Mouse (Mus musculus) lung, adult 2 months (tissue): ENCODE data around the gene Tuba1a. TPM values are rescaled to one million over a fixed set of nuclear protein-coding genes. Genes with fewer than 3 reads are reported as not detected.
"Not testable (repeated sequence)": the region's sequence is repeated elsewhere in the genome, so short reads cannot be mapped to it uniquely, and the experiment has no call there.

Source experiments
- DNase-seq: peaks from one replicate; pipeline ENCODE4 v3.0.0; 2022
- H3K4me1 ChIP-seq: fragments of 200-500 bp; 2 replicates; pipeline ENCODE4 v1.6.1; 2011; ENCODE audit warnings: low read length; ENCODE audit not compliant: control insufficient read depth, insufficient read depth
- H3K4me3 ChIP-seq: fragments of 200-500 bp; replicated peaks from 2 replicates; pipeline ENCODE3; 2011; ENCODE audit warnings: low read depth, mild to moderate bottlenecking, control low read depth, low read length; ENCODE audit errors: extremely low read depth
- CTCF ChIP-seq: fragments of 200-500 bp; IDR thresholded peaks from 2 replicates; pipeline ENCODE4 v1.5.1; 2011; ENCODE audit warnings: mild to moderate bottlenecking, low read length, control low read depth; ENCODE audit not compliant: insufficient read depth
- POLR2A ChIP-seq: fragments of 200-500 bp; IDR thresholded peaks from 2 replicates; pipeline ENCODE4 v1.6.1; 2011; ENCODE audit warnings: low read depth, mild to moderate bottlenecking, control low read depth, low read length, borderline replicate concordance; ENCODE audit errors: extremely low read depth
- WGBS: fragments of 180-500 bp; shearing (Covaris S2); methylation state at CpG from one replicate; pipeline ENCODE4 v1.1.7; 2018; 5-methylcytosine and 5-hydroxymethylcytosine counted together
- polyA plus RNA-seq: library from polyadenylated mRNA; depleted of rRNA; stranded (reverse); fragments of >200 nt; gene quantifications from 2 replicates; pipeline ENCODE4 v1.2.3, GENCODE M21; 2012

Tuba1a gene
- polyA plus RNA-seq, 1 experiment = 959 TPM

DNA sequence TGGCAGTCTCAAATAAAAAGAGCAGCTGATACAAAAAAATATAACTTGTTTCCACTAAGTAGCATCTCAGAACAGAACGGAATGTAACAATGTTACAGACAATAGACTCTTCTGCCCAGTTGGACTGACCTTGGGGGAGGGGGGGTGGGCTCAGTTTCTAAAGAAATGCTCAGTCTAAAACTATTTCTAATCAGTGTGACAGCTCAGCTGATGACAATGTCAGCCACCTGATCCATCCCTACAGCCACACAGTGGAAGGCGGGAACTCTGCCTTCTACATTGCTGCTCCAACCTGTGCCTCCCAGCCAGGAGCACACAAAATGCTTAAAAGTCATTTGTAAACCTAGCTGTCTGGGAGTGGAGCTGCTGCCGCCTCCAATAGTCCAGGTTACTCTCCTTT, 5.6 kb downstream of the Tuba1a start:
- no peak for DNase-seq
- WGBS = 55% methylated on average over 3 of the region's 3 CpGs
- no peak overlapping the region for H3K4me3 ChIP-seq
- TF ChIP-seq CTCF = no peak
- no peak for TF ChIP-seq POLR2A
- peaks cover 3% of the 10 kb centered on the region for H3K4me1 ChIP-seq

DNA sequence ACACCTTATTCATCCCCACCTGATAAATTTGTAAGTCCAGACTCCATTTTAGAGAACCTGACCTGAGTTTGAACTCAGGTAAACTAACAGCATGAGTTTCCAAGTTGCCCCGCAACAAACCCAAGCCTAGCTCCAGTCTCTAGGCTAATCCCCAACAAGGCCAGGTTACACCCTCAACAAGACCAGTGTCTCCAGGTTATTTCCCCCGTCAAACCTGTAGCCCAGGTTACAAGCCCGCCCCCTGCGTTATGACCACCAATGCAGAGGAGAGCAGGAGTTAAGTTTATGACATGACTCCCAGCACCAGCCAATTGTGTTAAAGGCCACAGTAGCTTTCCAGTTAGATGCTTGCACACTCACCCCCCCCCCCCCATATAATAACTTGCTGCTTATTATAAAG, 10.4 kb downstream of the Tuba1a start:
- DNase-seq = no peak
- 78% methylated on average over 4 of the region's 4 CpGs for WGBS
- no peak overlapping the region for H3K4me3 ChIP-seq
- no peak for TF ChIP-seq POLR2A
- no peak for TF ChIP-seq CTCF
- H3K4me1 ChIP-seq = no peaks in the 10 kb centered on the region

DNA sequence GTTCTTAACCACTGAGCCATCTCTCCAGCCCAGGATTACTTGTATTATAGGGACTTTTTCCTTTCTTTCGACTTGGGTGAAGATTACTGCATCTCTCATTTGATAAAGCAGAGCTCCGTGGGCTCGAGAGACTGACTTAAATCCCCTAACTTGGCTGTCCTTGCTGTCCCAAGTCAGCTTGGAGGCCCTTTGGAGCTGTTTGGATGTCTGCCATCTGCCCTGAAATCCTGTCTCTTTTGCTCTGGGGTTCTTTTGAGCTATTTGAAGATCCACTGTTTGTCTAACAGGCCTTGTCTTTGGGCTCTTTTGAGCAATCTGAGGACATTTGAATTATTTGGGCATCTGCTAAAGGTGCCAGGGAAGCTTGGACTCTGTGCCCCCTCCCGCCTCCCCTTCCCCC, 11.4 kb downstream of the Tuba1a start:
- no peak for DNase-seq
- 78% methylated on average over 4 of the region's 4 CpGs for WGBS
- no peaks in the 10 kb centered on the region for H3K4me1 ChIP-seq
- TF ChIP-seq POLR2A (no peak), CTCF (no peak)
- no peak overlapping the region for H3K4me3 ChIP-seq

DNA sequence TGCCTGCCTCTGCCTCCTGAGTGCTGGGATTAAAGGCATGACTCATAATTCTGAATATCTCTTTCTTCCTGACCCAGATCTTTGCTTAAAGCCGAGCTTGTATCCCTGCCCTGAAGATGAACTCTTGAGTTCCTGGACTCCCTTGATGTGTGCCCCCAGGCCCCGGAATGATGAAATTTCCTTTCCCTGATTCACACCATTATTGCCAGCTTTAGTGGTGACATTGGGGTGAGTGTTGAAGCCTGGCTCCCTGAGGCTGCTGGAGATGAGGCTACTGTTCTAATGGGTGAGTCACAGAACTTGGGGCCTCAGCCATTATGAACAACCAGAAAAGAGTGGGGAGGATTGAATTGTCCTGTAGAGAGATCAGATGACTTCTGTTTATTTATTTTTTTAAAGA, 12.0 kb downstream of the Tuba1a start:
- no peak for DNase-seq
- H3K4me3 ChIP-seq = no peak overlapping the region
- 50% methylated on average over 2 of the region's 2 CpGs for WGBS

DNA sequence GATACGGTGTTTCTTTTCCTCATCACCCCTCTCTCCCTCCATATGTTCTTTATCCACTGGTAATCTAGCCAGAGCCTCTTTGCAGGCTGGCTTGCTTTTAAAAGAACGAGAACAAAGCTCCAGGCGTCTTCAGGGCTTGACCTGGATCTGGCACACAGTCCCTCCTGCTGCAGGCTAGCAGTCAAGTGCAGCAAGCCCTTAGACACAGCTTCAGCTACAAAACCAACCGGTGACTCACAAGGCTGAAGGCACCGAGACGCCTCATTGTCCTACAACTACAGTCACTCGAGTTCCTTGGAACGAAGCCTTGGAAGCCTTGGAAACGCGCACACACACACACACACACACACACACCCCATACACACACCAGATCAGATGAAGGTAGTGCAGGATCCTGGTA, 12.7 kb downstream of the Tuba1a start:
- WGBS = 64% methylated on average over 10 of the region's 10 CpGs
- TF ChIP-seq POLR2A = no peak
- TF ChIP-seq CTCF = no peak
- Histone ChIP-seq H3K4me1 (no peaks in the 10 kb centered on the region), H3K4me3 (no peak overlapping the region)
- DNase-seq = no peak

More for the DNA sequence above, 12.0 kb downstream of the Tuba1a start:
- TF ChIP-seq CTCF (no peak), POLR2A (no peak)
- H3K4me1 ChIP-seq = no peaks in the 10 kb centered on the region

DNA sequence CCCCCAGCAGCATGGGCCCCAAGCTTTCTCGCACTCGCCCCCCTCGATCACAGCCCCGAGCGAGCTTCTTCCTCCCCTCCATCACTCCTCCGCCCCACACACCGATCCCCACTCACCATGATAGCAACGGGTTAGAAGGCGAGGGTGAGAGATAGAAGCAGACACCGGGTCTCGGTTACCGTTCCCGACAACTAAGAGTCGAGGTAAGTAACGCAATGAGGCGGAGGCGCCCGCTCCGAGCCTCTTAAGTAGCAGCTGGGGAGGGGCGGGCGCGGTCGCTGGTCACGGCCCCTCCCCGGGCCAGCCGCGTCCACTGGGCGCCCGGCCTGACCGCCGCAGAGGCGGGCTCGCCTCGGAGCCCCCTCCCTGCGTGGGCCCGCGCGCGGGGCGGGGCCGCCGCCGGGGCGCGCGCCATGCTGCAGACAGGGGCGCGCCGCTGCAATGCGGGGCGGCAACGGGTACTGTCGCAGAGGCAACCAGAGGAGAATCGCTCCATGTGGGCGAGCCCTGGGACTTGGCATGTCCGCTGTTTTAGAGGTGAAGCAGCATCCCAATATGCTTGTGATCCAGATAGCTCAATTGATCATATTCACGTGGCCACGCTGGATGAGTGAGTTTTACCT, 19.2 kb downstream of the Tuba1a start, which contains the start of gene Tuba1b:
Gene Tuba1b, minus strand, starts transcription at position 349 of the 623 bp plus-strand sequence.
- under 1% methylated on average over 58 of the region's 58 CpGs for WGBS
- peak within 1 kb of the TSS; percentile 96 for H3K4me3 ChIP-seq
- DNase-seq = peak; percentile 90
- peaks cover 4% of the 10 kb centered on the region for H3K4me1 ChIP-seq
- TF ChIP-seq CTCF = no peak
- TF ChIP-seq POLR2A = peak; percentile 90

DNA sequence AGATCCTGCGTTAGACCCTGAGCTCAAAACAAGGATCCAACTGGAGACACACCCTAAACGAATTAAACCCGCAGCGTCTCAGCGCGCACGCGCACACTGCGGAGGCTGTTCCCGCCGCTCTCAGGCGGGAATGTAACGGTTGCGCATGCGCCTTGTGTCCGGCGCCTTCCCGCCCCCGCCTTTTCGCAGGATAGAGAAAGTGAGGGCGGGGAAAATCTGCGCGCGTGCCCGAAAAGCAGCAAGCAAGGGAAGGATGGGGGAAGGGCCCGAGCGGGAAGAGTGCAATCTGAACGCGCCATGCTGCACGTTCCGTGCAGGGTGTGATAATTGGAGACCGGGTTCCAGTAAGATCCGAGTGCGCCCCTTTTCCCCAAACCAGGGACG, 19.7 kb downstream of the Tuba1a start:
- TF ChIP-seq CTCF = no peak
- no peak for TF ChIP-seq POLR2A
- peak; percentile 88 for DNase-seq
- under 1% methylated on average over 35 of the region's 35 CpGs for WGBS
- H3K4me1 ChIP-seq = peaks cover 4% of the 10 kb centered on the region
- H3K4me3 ChIP-seq = peak overlapping the region; percentile 84

DNA sequence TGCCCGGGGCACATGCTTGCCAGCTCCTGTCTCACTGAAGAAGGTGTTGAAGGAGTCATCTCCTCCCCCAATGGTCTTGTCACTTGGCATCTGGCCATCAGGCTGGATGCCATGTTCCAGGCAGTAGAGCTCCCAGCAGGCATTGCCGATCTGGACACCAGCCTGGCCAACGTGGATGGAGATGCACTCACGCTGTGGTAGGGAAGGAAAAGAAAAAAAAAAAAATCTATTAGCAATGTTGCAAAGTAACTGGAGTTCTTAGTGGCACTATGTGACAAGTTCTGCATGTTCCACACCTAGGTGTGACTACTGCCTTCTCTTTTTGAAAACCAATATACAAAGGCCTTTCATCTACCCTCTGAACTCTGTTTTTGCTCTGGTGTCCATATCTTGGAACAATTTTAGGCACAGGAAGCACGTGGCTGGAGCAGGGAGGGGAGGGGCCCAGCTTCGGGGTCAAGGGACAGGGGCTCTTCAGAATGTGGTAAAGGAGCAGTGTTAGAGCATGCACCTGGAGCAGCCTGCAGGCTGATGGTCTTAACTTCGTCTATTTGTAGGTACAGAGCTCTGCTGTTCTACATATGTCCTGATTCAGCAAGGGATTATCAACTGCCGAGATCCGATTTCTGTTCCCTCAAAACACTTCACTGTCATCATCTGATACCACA, 20.4 kb downstream of the Tuba1a start:
- WGBS = 3% methylated on average over 8 of the region's 9 CpGs
- peak overlapping the region; percentile 84 for H3K4me3 ChIP-seq
- not testable (repeated sequence) for H3K4me1 ChIP-seq, DNase-seq

DNA sequence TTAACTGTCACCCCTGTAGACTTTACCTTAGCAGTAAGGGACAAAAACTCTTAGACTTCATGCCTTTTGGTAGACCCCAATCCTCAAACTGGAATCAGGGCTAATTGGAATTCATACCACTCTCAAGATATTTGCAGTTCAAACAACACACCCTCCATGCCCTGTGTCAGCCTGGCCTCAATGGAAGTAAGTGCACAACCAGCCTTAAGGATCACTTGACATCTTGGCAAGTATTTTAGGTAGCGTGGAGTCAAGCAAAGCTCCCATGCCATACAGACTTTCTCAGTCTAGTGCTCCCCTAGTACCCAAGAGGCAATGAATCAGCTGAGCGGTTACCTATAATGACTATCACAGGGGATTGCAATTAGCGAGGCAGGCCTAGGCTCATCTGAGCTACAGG, 22.5 kb downstream of the Tuba1a start:
- WGBS = 64% methylated on average over 3 of the region's 3 CpGs
- TF ChIP-seq POLR2A = no peak
- TF ChIP-seq CTCF = no peak
- DNase-seq = no peak
- Histone ChIP-seq H3K4me1 (peaks cover 6% of the 10 kb centered on the region), H3K4me3 (no peak overlapping the region)
